Mouse (Mus musculus): Measurements from ENCODE around the gene Dnm3. TPM values are rescaled to one million over a fixed set of nuclear protein-coding genes. Genes with fewer than 3 reads are reported as not detected.

The Dnm3 gene
- total RNA-seq, 4 experiments from 2014 or later: 80.3 to 99.6 (median 83.3) TPM

DNA sequence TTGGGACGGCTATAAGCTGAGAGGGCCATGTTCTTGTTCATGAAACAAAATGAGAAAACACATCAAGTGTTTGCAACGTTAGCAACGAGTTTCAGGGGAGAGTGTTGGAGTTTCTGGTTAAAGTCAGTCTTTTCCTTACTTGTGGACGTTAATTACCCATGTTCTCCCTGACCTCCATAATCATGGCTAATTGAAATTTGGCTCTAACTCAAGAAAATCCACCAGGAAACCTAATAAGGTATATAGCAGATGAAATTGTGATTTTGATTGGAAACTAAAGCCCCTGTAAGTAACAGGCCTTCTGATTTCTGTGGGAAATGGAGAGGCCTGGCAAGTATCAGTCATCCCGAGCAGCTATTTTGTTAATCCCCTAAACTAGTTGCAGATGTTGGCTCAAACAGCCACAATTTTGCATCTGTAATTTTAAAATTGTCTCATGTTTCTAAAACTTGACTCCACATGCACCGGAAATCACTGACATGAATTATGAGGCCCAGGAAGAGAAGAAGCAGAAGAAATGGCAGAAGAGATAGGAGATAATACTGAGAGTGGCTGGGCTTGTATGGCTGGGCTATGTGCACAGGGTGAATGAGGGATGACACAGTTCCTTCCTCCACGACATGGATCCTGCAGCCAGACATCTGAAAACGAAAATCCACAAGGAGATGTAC lies 223.7 kb downstream of the Dnm3 start:
- DNase-seq (ENCODE audit: low spot score in 2 of 2): no peak

DNA sequence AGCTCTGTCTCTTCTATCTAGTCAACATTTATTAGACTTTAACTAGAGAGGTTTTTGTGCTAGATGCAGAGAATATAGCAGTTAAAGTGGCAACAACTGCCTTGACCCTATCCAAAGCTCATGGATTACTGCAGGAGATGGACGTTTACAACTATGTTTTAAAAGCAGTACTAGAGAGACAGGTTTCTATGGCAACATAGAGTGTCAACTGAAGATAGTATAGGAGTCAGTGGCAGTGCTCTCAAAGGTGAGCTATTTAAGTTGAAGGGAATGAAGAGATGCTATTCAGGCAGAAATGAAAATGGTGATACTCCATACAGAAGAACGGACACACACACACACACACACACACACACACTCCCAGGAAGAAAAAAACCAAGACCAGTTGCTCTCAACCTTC lies 225.0 kb downstream of the Dnm3 start:
- DNase-seq (ENCODE audit: low spot score in 2 of 2): no peak

DNA sequence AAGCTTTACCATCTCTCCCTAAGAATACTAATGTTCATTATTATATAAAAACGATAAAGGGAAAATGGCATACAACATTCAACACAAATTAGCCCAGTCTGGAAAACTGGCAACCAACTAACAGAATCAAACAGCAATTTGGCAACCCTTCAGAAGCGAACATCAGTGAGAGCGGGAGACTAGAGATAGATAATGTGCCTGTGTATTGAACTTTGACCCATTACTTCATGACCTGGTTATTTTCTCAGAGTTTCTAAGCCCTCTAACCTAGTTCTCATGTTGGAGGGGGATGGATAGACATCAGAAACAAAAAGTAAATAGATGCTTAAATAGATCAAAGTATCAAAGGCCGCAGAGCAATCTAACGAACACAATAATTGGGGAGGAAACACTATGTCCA lies 230.6 kb downstream of the Dnm3 start:
- DNase-seq (ENCODE audit: low spot score in 2 of 2): no peak

DNA sequence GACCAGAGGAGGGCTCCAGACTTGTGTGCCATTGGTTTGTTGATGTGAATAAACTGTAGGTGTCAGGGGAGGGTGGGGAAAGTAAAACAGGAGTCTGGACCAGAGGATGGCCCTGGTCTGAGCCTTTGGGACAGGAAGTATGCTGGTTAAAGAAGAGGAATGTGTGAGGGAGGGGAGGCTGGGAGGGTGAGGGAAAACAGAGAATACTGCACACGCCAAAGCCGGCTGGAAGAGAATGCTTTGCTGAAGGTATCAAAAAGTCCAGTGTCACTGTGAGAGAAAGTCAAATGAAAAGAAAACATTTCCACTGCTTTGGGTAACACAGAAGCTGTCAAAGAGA lies 234.2 kb downstream of the Dnm3 start:
- no peak for DNase-seq (ENCODE audit: low spot score in 2 of 2)

DNA sequence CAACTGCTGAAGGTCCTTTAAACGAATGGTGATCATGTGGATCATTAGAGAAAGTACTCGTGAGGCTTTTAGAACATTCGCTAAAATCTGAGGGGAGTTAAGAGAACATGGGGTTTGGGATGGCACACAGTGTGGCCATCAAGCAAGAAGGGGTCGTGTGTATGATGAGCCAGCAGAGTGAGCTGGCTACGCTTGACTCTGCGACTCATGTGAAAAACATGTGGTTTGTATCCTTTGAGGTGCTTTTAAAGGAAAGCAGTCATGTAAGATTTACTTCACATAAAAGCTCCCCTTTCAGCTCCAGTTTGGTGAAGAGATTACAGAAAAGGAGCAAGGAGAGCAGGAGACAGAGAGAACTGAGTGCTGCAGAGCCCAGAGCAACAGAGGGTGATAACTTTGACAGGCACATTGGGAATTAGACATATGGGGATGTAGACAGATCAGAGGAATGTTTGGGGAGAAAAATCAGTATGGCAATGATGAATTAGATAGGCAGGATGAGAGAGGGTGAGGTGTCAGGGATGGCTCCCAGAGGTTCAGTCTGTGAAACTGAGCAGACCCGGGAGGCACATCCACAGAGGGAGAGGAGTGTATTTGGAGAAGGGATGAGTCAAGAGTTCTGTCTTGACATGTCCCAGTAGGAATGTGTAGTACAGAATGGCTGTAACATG lies 234.7 kb downstream of the Dnm3 start:
- DNase-seq (ENCODE audit: low spot score in 2 of 2): no peak

DNA sequence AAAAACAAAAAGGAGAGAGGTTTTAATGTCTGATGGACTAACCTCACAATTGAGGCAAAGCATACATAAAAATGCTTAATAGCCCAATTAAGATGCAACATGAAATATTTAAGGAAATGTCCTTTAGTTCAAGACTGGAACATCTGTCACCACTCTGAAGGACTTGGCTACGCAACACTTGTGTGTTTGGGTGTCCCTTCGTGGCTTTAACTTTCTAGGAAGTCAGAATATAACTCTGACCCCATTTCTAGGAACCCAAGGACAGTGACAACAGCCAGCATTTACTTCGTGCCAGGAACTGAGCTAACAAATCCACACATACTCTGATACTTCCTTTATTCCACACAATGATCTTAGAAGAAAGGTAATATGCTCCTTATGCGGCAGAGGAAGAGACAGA lies 237.1 kb downstream of the Dnm3 start:
- no peak for DNase-seq (ENCODE audit: low spot score in 2 of 2)

DNA sequence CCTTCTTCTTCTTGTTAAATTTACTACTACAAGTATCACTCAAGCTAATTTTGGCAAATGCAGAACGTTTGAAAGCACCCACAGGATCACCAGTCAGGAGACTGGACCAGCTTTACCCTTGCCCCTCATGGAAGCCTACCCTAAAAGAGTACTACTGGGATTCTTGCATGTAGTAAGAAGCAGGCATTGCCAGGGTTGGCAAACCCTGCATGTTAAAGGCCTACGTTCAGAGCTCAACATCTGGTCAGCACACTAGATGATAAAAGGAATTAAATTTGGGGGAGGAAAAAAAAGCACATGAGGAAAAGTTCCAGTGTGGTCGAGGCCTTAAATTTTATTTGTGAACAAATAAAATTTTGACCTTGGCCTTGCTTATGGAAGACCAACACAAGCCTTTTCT lies 239.2 kb downstream of the Dnm3 start:
- no peak for DNase-seq (ENCODE audit: low spot score in 2 of 2)

DNA sequence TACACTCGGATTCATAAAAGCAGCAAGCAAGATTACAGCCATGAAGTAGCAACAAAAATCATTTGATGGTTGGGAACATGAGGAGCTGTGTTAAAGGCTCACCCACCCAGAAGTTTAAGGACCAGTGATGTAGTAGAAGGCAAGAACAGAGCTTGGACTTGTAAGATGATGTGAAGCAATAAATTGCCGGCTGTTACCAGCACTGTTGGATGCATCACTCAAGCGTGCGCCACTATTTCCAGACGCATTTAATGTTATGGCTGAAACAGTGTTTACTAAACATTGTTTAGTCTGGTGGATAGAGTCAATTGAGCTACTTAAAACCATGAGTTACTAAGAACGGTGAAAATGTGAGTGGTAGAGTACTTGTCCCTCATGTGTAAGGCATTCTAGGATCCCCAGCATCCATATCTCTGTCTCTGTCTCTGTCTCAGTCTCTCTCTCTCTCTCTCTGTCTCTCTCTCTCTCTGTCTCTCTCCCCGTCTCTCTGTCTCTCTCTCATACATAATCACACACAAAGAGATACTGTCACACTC lies 241.1 kb downstream of the Dnm3 start:
- DNase-seq (ENCODE audit: low spot score in 2 of 2): no peak

DNA sequence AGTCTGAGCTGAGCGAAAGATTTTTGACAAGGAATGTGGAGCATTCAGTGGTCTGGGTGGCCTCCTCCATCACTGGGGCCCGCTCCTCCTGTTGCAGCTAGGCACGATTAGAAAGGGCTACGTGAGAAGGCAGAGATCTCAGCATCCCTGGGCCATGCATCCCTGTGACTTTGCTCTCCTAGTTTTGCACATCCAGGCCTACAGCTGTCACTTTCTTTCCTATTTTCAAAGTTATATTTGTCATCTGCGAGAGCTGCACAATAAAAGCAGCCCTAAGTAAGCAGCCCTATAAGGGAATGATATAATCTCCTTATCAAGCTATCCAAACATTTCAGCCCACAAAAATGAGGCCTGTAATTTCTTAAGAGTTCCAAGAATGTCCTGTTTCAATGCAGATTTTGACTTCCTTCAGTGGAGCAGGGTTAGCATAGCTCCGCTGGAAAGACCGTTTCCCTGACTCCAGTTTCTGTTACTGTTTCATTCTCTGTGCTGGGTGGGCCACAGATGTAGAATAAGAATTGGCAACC lies 252.2 kb downstream of the Dnm3 start:
- DNase-seq (ENCODE audit: low spot score in 2 of 2): no peak

DNA sequence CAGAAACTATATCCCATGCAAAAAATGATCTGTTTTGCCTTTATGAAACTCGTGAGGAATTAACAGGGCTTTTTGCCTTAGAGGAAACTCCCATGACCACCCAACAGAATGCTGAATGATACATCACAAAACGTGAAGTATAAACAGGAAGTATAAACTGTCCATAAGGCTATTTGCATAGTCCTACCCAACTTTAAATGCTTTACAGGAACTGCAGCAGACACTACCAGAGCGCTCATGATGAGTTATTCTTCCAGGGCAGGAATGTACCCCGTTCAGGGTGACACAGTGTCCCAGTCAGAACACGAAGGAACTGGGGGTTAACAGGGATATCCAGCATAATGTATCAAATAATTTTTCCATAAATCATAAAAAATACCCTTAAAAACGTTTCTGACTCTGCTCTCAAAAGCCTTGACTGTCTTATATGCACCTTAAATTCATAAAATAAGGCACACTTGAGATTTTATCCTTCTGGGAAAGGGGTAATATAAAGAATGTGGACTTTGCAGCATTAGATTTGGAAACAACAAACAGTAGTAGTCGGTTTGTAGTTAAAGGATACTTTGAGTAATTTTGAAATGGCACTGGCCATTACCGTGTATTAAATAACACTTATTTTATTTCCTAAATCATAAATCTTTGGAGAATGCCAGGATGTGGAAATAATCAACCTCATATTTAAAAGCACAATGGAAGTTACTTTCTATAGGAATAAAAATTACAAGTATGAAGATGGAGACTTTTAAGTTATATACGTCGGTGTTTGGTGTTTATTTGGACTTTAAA lies 252.8 kb downstream of the Dnm3 start:
- DNase-seq (ENCODE audit: low spot score in 2 of 2): no peak

DNA sequence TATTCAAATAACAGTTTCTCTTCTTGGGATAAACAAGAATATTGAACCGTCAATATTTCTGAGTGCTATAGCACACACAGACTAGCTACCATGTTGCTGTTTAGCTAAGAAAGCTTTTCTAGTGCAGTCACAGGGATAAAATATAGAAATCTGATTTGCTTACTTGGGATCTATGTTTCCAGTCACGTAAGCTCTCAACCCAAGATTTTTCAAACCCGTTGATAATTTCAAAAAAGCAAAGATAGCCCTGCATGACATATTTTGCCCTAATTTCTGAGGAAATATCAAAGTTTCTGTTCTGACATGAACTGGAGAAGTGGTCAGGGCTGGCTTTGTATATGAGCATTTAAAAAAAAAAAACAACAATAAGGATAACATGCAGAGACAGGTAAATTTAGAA lies 253.8 kb downstream of the Dnm3 start:
- DNase-seq (ENCODE audit: low spot score in 2 of 2): no peak

DNA sequence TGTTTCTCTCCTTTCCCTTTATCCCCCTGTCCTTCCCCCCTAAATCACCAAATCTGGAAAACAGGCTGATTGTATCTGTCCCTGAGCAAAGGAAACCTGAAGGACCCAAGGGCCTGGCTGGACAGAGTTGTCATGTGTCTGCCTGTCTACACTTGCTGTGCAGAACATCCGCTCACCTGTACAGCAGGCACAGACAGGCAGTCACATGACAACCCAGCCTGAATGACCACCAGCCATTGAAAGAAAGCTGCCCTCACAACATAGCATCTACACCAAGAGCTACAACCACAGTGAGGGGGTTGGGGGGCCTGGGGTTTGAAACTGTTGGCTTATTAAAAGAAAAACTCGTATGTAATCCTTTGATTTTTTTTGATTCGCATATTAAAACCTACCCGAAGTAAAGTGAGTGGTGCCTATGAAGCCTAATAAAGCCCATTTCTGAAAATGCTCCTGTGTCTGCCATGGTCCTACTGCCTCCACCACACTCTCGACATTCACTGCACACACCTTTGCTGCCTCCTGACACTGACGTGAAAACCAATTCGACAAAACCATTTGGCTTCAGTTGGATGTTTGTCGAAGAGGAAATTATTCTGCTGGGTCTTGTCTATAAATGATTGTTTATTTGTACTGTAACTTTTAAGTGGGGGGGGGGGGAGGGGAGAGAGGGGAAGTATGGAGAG lies 254.4 kb downstream of the Dnm3 start:
- no peak for DNase-seq (ENCODE audit: low spot score in 2 of 2)

DNA sequence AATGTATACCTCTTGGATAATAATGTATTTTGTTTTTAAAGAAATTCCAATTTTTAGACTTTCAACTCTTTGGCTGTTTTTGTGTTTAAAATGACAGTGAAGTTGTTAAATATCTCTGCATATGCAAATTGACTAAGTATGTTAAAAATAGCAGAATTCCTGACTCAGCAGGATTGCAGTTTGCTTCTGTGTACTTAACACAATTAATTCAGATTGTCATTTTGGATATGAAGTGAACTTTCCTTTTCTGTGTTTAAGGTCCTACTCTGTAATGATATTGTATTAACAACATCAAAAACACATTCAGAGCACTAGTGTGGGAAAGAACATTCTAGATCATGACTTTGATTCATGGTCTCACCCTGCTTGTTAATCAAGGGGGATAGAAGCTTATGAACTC lies 255.5 kb downstream of the Dnm3 start:
- DNase-seq (ENCODE audit: low spot score in 2 of 2): no peak

DNA sequence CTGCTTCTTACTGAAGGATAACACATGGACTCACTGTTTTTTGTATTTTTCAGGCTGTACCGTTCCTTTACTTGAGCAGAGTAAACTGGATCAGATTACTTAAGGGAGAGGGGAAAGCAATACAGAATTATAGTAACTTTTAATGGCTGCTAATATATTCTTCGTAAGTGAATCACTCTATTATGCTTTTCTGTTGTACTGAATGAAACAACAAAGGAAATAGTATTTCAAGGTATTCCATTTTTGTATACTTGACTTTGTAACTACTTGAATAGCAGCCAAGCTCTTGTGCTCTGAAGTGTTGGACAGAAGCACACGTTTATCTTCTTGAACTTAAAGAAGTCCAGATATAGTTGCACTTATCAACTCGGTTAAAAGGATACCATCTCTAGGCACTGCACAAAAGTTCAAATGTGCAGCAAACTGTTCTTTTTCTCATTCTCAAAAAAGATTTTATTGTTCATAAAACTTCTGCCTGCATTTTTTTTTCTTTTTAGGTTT lies 256.0 kb downstream of the Dnm3 start:
- no peak for DNase-seq (ENCODE audit: low spot score in 2 of 2)

DNA sequence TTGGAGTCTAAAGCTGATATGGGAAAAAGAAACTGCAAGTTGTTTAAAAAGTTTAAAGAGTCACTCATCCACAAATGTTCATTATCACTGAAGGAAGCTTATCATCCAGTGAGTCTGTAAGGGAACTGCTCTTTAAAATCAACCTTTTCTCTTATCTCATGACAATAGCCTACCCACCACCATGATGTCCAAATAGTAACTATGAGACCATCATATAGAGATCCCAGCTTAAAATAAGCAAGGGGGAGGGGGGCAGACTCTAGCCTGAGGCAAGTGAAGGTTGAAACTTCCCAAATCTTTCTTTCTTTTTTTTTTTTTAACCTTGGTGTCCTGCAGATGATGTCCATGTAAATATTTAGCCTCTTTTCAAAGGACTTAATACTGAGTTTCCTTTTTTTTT lies 256.9 kb downstream of the Dnm3 start:
- no peak for DNase-seq (ENCODE audit: low spot score in 2 of 2)

DNA sequence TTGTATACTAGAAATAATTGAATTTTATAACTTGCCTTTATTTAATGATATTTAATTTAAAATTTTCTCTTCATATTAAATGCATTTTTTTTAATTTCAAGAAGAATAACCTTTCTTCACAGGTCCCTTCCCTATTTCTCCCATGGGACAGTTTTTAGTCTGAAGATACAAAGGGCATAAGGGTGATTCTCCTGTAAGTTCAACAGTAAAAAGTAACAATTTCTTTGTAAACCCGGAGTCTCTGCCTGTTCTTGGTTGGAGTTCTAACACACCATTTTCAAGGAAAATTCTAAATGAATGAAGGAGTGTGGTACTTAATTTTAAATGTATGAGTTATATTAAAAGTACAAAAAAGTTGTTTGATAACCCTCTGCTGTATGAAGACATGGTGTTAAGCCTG lies 258.1 kb downstream of the Dnm3 start:
- DNase-seq (ENCODE audit: low spot score in 2 of 2): no peak

DNA sequence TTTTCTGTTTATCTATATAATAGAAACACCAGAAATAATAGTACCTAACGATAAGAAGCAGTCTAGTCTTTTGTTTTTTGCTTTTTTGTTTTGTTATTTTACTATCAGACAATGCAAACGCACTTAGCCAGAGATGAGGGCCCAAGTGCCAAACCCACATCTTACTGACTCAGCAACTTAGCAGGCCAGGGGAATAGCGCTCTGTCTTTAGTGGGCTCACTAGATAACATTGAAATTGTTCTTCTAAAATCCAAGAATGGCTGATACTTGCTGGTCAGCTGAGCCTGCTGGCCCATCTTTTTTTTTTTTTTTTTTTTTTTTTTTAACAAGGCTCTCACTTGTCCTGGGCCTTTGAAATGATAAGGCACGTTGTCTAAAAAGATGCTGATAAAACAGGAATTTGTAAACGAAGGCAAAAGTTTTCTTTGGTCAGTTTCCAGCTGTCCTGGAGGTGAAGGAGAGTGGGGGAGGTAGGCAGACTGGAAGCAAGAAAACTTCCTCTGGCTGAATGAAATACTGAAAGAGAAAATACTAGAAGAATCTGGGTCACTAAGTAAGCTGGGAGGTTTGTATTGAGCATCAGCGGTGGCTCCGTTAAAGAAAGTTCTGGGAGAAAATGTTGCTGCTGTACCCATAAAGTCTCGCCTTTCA lies 259.2 kb downstream of the Dnm3 start:
- no peak for DNase-seq (ENCODE audit: low spot score in 2 of 2)

DNA sequence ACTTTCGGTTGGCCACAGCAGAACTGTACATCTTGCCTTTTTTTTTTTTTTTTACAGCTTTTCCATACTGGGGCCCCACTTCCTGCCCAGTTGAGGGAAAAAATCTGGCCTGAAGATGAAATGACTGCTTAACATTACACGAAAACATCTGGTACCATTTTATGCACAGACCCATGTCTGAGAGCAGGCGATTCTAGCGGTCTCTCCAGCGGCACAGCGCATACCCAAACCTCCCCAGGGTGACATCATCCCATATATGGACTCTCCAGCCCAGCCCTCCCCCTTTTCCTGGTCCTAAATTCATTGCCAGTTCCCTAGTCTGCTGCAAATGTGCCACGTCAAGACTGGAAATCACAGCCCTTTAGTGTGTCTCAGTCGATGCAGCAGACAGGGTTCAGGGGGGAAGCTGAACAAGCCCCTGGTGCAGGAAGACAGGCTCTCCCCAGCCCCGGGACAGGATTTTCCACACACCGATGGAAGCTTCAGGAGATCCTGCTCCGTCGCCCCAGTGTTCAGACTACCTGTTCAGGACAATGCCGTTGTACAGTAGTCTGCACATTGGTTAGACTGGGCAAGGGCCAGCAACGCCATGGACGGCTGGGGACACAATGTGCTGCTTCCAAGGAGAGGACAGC lies 260.4 kb downstream of the Dnm3 start:
- no peak for DNase-seq (ENCODE audit: low spot score in 2 of 2)

DNA sequence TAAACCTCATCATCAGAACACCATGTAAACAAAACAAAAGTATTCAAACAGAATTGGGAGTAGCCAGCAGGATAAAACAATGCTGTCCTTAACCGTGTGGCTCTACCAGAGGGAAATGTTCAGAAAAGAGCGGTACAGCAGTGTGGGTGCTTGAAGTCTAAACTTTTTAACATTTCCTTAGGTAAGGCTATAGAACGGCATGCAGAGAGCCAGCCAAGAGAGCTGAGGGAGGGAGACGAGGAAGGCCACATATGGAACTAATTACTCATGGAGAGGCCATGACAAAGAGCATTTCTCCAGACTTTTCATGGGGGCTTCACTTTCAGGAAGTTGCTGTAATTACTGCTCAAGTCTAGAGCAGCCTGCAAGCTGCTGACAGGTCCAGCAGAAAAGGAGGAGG lies 261.2 kb downstream of the Dnm3 start:
- DNase-seq (ENCODE audit: low spot score in 2 of 2): no peak

DNA sequence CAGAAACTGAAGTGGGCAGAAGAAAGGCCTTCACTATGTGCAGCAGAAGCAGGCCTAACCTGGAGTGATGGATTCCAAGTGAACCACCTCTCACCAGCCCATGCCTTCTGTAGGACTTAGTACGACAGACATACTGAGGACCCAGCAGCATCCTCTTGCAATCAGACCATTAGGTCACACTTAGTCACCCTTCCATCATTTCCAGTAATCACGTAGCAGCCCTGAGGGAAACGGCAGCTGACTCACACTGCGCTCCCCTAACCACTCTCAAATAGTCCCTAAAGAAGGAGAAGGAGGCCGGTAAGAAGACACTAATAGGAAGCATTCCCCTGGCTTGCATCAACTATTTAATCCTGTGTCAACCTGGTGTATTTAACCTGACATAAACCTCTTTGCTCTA lies 262.1 kb downstream of the Dnm3 start:
- no peak for DNase-seq (ENCODE audit: low spot score in 2 of 2)

DNA sequence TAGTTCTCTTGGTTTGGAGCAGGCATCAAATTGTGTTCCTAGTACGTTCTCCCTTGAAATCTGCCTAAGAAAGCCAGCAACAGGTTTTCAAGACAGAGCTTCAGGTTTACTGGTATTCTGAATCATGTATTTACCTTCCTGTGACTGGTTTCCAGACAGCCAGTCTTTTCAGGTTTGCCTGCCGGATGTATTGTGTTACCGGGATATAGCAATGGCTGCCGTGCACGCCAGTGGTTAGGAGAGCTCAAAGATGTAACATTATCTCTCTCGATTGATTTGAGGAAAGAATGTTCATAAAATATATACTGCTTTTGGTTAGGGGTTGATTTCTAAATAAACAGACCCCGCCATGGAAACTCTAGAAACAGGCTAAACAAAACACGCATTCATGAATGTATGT lies 264.8 kb downstream of the Dnm3 start:
- DNase-seq (ENCODE audit: low spot score in 2 of 2): no peak
